Mouse (Mus musculus) left cerebral cortex, postnatal 14 days (tissue): ENCODE measurements at regions not wholly inside any gene's neighbourhood (a gene's known extent, or its start where the extent isn't known, plus 50 kb on each side); places are given as distances from the start of the nearest gene placed in this dataset.

Source experiments
- DNase-seq, 2 experiments: peaks; one replicate each; pipeline ENCODE4 v3.0.0; 2021 to 2022; ENCODE audit warnings: low spot score in 2 of 2, mixed read lengths in 1 of 2
- intact Hi-C: fragments of 180-260 bp; cut with DNase I; formaldehyde crosslinking; loops from one replicate; pipeline ENCODE4 v1.15.1; 2025

DNA sequence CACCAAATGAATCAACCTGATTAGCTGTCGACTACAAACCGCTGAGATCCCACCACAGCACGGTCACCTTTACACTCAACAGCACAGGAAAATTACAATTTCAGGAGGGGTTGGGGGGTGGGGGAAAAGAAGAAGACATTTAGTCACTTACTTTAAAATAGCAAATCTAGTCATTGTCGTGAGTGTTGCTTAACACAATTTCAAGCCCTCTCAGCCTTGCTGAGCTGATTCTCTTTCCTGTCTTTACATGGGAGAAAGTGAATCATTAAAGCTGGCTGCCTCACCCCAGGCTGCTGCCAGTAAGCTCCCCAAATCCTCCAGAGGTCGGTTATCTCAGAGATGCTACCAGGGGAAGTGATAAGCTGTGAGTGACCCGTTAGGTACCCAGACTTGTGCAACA, 285.7 kb downstream of the Nsun3 start:
- no peak for DNase-seq
- intact Hi-C loops, result loop anchor here (10.0 kb wide), 3 partner anchors 144 to 1896 kb away; partner anchors contain the start of gene Epha6

DNA sequence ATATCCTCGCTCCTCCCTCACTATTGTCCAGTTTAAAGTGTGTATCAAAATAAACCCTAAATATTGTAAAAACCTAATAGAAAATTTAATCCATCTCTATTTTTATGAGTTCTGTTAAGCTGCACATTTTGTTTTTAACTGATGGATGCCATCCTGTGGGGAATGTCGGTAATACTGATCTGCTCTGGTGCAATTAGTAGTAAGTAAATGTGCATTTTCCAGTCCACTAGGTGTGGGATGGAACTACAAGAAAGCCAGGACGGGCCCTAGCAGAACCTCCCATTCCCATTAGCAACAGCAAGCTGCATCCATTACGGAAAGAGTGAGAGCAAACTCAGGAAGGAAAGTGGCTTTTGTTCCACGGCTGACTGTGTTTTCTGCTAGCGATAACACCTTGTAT, 286.3 kb downstream of the Nsun3 start:
- intact Hi-C loops, result loop anchor here (10.0 kb wide), 3 partner anchors 144 to 1896 kb away; partner anchors contain the start of gene Epha6
- DNase-seq, result peak; percentile 65 to 66

DNA sequence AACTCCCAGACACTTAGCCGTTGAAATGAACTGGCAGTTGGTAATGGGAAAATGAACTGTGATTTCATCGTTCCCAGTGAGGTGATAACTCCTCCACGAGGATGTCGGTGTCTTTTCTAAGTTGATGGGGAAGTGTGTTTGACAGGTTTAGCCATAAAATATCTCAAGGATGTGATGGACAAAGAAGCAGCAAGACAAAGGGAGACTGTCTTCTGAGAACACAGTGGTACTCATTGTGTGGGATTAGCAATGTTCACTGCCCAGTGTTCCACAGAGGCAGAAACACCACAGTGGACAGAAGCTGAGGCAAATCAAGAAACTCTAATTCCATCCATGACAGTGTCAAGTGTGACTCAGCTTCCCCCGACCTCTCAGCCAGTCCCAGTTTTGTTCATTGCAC, 287.9 kb downstream of the Nsun3 start:
- DNase-seq, result no peak
- intact Hi-C loops, result no loop called here

DNA sequence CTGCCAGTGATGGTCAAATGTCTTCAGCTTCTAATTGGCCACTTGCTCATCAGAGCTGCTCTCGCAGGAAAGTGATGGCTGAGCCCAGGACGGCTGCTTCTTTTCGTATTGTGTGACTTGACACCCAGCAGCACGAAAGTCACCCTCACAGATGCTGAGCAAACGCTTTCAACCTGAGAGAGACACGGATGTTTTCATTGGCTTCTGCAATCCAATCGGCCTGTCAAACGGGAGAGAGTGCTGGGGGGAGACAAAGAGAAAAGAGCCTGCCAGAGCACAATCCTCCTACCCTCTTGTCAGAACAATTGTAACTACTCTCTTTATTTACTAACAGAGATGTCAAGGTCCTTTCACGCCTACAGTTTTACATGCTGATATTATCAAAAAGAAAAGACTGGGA, 289.9 kb downstream of the Nsun3 start:
- intact Hi-C loops, result no loop called here
- no peak for DNase-seq

DNA sequence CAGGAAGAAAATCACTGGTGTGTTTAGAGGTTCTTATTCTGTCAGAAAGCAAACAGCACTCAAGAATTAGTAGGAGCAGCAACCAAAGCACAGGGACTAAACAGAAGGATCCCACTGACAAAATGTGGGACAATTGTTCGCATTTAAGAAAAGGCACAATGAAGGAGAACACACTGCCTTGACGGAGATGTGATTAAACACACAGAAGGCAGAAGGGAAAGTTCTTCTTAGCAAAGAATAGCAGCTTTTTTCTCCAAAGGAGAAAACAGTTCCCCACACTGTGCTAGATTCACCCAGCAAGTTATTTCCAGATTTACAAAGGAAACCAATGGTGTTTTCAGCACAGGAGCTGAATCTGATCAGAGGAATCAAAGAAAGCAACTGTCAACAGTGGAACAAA, 316.5 kb downstream of the Nsun3 start:
- intact Hi-C loops, result no loop called here
- DNase-seq, result peak in 1 of 2 experiments; percentile 1

- intact Hi-C loops, result no loop called here
- DNase-seq, result no peak
These were observed 317.3 kb downstream of the Nsun3 start for GRCm38 (mm10) chr16:62469286-62469685.

- intact Hi-C loops, result no loop called here
- no peak for DNase-seq
These were observed 317.8 kb downstream of the Nsun3 start for GRCm38 (mm10) chr16:62468846-62469245.

- intact Hi-C loops, result no loop called here
- no peak for DNase-seq
These were observed 326.6 kb downstream of the Nsun3 start for GRCm38 (mm10) chr16:62459949-62460551.

GRCm38 (mm10) chr16:62449735-62450134, 336.9 kb downstream of the Nsun3 start:
- DNase-seq, result no peak
- intact Hi-C loops, result no loop called here

DNA sequence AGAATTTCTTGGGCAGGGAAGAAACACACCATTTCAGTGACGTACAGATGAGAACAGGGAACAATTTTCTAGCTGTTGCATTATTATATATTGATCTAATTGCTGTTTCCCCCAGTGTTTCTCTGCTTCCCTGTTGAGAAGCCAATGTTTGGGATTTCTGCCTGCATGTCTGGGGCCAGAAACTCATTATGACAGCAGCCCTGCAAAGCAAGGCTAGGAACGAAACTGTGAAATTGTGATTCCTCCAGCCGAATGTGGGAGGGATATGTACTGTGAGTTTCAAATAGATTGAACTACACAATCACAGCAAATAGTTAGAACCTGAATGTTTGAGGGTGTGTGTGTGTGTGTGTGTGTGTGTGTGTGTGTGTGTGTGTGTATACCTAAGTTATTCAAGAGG, 339.2 kb downstream of the Nsun3 start:
- intact Hi-C loops, result no loop called here
- no peak for DNase-seq

- intact Hi-C loops, result no loop called here
- peak; percentile 26 to 71 for DNase-seq
These were observed 345.4 kb downstream of the Nsun3 start for GRCm38 (mm10) chr16:62441197-62441596.

GRCm38 (mm10) chr16:62433125-62433524, 353.5 kb downstream of the Nsun3 start:
- DNase-seq, result peak; percentile 29 to 51
- intact Hi-C loops, result no loop called here

GRCm38 (mm10) chr16:62414485-62414884, 372.1 kb downstream of the Nsun3 start:
- intact Hi-C loops, result no loop called here
- DNase-seq, result peak; percentile 27 to 55

- DNase-seq, result peak; percentile 7 to 24
- intact Hi-C loops, result no loop called here
These were observed 379.0 kb downstream of the Nsun3 start for GRCm38 (mm10) chr16:62407526-62408165.

GRCm38 (mm10) chr16:62406458-62406857, 380.2 kb downstream of the Nsun3 start:
- no peak for DNase-seq
- intact Hi-C loops, result no loop called here

- intact Hi-C loops, result no loop called here
- no peak for DNase-seq
These were observed 429.3 kb downstream of the Nsun3 start for GRCm38 (mm10) chr16:62357279-62357678.

GRCm38 (mm10) chr16:62356349-62356748, 430.3 kb downstream of the Nsun3 start:
- DNase-seq, result no peak
- intact Hi-C loops, result no loop called here

- intact Hi-C loops, result no loop called here
- peak in 1 of 2 experiments; percentile 4 for DNase-seq
These were observed 430.8 kb downstream of the Nsun3 start for GRCm38 (mm10) chr16:62355830-62356270.

GRCm38 (mm10) chr16:62327378-62328036, 459.1 kb downstream of the Nsun3 start:
- intact Hi-C loops, result no loop called here
- DNase-seq, result no peak

DNA sequence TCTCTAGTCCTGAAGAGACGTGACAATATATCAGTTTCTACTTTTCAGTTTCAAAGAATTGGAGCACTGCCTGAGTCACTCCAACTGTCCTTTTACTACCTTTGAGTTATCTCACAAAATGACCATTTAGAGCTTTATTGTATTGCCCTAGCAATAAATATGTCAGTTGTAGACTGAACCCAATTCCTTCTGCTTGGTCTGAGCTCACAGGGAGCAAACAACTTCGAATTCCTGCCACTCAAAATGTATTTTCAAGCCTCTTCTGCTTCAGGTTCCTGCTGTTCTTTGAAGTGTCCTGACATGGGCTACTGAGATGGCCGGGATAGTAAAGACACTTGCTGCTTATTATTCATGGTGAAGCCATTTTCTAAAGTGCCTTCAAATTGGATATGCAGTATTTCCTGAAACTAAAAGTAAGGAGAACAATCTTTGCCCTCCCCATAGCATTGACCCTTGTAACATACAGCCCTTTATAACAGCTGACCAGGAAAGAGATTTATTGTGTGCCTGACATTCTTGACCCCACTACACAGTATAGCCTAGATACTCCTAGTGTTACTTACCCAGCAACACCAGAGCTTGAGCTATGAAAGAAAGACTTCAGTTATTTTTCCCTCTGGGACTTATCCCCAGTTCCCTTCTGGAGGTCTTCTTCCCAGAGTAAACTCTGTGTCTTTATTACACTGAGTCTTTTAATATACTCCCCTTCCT, 460.9 kb downstream of the Nsun3 start:
- intact Hi-C loops, result no loop called here
- no peak for DNase-seq
